Mouse (Mus musculus) small intestine, adult 2 months (tissue): ENCODE measurements around the gene Ube2m. TPM values are rescaled to one million over a fixed set of nuclear protein-coding genes. Genes with fewer than 3 reads are reported as not detected.

Experiments used
- H3K27ac ChIP-seq: fragments of 200-500 bp; 2 replicates; pipeline ENCODE4 v1.5.1; 2012; ENCODE audit warnings: low read depth, low read length, control low read depth, inconsistent platforms; ENCODE audit not compliant: insufficient read depth
- H3K27me3 ChIP-seq: fragments of 200-500 bp; 2 replicates; pipeline ENCODE4 v1.6.1; 2012; ENCODE audit warnings: mild to moderate bottlenecking, moderate library complexity, low read length, inconsistent platforms; ENCODE audit not compliant: control insufficient read depth, insufficient read depth
- H3K36me3 ChIP-seq: fragments of 200-500 bp; 2 replicates; pipeline ENCODE4 v1.6.1; 2012; ENCODE audit warnings: mild to moderate bottlenecking, low read length, control low read depth, inconsistent platforms; ENCODE audit not compliant: control insufficient read depth, insufficient read depth
- H3K4me1 ChIP-seq: fragments of 200-500 bp; 2 replicates; pipeline ENCODE4 v1.6.1; 2012; ENCODE audit warnings: low read length, inconsistent platforms, mixed read lengths; ENCODE audit not compliant: control insufficient read depth, insufficient read depth, insufficient read length
- H3K4me3 ChIP-seq: fragments of 200-500 bp; 2 replicates; pipeline ENCODE4 v1.5.1; 2012; ENCODE audit warnings: low read depth, mild to moderate bottlenecking, control low read depth, inconsistent platforms, low read length, moderate library complexity
- CTCF ChIP-seq: fragments of 200-500 bp; IDR thresholded peaks from 2 replicates; pipeline ENCODE4 v1.5.1; 2012; ENCODE audit warnings: low read depth, mild to moderate bottlenecking, control low read depth, inconsistent platforms, low read length, moderate library complexity, mixed read lengths; ENCODE audit not compliant: insufficient replicate concordance, insufficient read length; ENCODE audit errors: extremely low read depth
- POLR2A ChIP-seq: fragments of 200-500 bp; IDR thresholded peaks from 2 replicates; pipeline ENCODE4 v1.6.1; 2012; ENCODE audit warnings: low read depth, mild to moderate bottlenecking, control low read depth, inconsistent platforms, low read length, moderate library complexity
- WGBS: fragments of 180-500 bp; shearing (Covaris S2); methylation state at CpG from one replicate; pipeline ENCODE4 v1.1.7; 2018; 5-methylcytosine and 5-hydroxymethylcytosine counted together
- polyA plus RNA-seq: library from polyadenylated mRNA; depleted of rRNA; stranded (reverse); fragments of >200 nt; gene quantifications from 2 replicates; pipeline ENCODE4 v1.2.3, GENCODE M21; 2012

The Ube2m gene
- polyA plus RNA-seq, 1 experiment = 93.7 TPM

DNA sequence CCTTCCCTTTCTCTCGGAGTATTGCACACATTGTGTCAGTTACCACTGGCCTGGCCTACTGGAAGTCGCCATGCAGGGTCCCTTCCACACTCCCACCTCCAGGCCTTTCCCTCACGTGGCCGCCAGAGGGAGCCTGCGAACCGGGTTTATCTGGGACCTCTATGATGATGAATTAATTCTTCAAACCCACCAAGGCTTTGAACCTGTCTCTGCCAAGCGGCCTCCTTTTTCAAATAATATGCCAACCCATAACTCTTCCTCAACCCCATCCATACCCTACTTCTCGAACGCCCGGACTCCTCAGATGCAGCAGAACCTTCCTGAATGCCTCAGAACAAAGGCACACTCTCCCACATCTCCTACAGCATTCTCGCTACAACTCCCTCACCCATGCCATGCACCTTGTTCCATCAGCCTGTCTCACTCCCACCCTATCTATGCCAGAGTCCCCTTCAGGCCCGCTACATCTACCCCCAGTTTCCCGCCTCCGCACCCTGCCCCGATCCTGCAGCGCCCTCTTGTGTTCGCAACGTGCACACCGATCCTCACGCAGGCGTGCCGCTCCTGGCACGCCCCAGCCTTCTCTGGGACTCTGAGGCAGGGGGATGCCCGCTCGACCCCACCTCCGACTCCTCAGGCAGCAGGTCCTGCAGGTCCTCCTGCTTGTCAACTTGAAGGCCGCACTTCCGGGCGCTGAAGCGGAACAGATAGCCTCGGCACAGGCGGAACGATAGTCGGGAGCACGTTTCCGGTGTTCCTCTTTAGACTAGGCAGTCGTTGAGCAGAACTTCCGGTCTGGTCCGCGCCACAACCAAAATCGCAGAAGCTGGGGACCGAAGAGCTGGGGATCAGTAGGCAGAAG is 28.7 kb downstream of the Ube2m start:
- H3K27ac ChIP-seq = peak overlapping the region; percentile 93
- H3K4me3 ChIP-seq = peak overlapping the region; percentile 94
- H3K36me3 ChIP-seq = peaks cover 20% of the 10 kb centered on the region
- H3K27me3 ChIP-seq = no peaks in the 10 kb centered on the region
- TF ChIP-seq CTCF (peak; percentile 96), POLR2A (peak; percentile 55)
- WGBS = under 1% methylated on average over 42 of the region's 42 CpGs
- peaks cover 11% of the 10 kb centered on the region; the same call in 1 of the 2 replicates for H3K4me1 ChIP-seq

GRCm38 (mm10) chr7:13007341-13008092 is 30.6 kb downstream of the Ube2m start:
- TF ChIP-seq CTCF (no peak), POLR2A (no peak)
- Histone ChIP-seq H3K4me1 (peaks cover 9% of the 10 kb centered on the region; the same call in 1 of the 2 replicates), H3K27me3 (no peaks in the 10 kb centered on the region), H3K27ac (no peak overlapping the region), H3K36me3 (peaks cover 20% of the 10 kb centered on the region), H3K4me3 (no peak overlapping the region)
- WGBS = 85% methylated on average over 57 of the region's 57 CpGs

GRCm38 (mm10) chr7:13006531-13006930 is 31.5 kb downstream of the Ube2m start:
- Histone ChIP-seq H3K27me3 (no peaks in the 10 kb centered on the region), H3K36me3 (peaks cover 20% of the 10 kb centered on the region), H3K4me1 (peaks cover 9% of the 10 kb centered on the region; the same call in 1 of the 2 replicates), H3K4me3 (no peak overlapping the region), H3K27ac (no peak overlapping the region)
- 94% methylated on average over 10 of the region's 10 CpGs for WGBS
- TF ChIP-seq POLR2A (no peak), CTCF (no peak)

GRCm38 (mm10) chr7:13006011-13006410 is 32.1 kb downstream of the Ube2m start:
- TF ChIP-seq POLR2A = no peak
- 90% methylated on average over 17 of the region's 17 CpGs for WGBS
- no peak overlapping the region for H3K27ac ChIP-seq
- no peak overlapping the region for H3K4me3 ChIP-seq
- H3K27me3 ChIP-seq = no peaks in the 10 kb centered on the region
- peaks cover 9% of the 10 kb centered on the region; the same call in 1 of the 2 replicates for H3K4me1 ChIP-seq
- H3K36me3 ChIP-seq = peaks cover 20% of the 10 kb centered on the region

- WGBS = 84% methylated on average over 5 of the region's 5 CpGs
- Histone ChIP-seq H3K36me3 (peaks cover 20% of the 10 kb centered on the region), H3K27me3 (no peaks in the 10 kb centered on the region), H3K4me3 (no peak overlapping the region), H3K27ac (no peak overlapping the region), H3K4me1 (no peaks in the 10 kb centered on the region)
- TF ChIP-seq CTCF = no peak
- no peak for TF ChIP-seq POLR2A
Observed at GRCm38 (mm10) chr7:13003380-13003779, 34.7 kb downstream of the Ube2m start.

GRCm38 (mm10) chr7:13001584-13001983 is 36.5 kb downstream of the Ube2m start:
- Histone ChIP-seq H3K4me1 (peaks cover 2% of the 10 kb centered on the region), H3K36me3 (peaks cover 9% of the 10 kb centered on the region), H3K27me3 (no peaks in the 10 kb centered on the region), H3K27ac (no peak overlapping the region), H3K4me3 (no peak overlapping the region)
- WGBS = 27% methylated on average over 1 of the region's 1 CpGs
- TF ChIP-seq POLR2A = no peak
- TF ChIP-seq CTCF = no peak

- no peaks in the 10 kb centered on the region for H3K36me3 ChIP-seq
- H3K27me3 ChIP-seq = no peaks in the 10 kb centered on the region
- peaks cover 2% of the 10 kb centered on the region for H3K4me1 ChIP-seq
- no peak within 1 kb of the TSS for H3K27ac ChIP-seq
- TF ChIP-seq POLR2A = no peak
- no peak for TF ChIP-seq CTCF
- no peak within 1 kb of the TSS for H3K4me3 ChIP-seq
- WGBS = 82% methylated on average over 3 of the region's 3 CpGs
Observed at GRCm38 (mm10) chr7:12998851-12999250, 39.2 kb downstream of the Ube2m start, which contains the start of gene Trim28. TSS of gene Trim28 (plus strand) at chr7:12999114.
